Mouse (Mus musculus) kidney, embryonic 16.5 days (tissue): ENCODE measurements at regions not wholly inside any gene's neighbourhood (a gene's known extent, or its start where the extent isn't known, plus 50 kb on each side); places are given as distances from the start of the nearest gene placed in this dataset.

Source experiments
- ATAC-seq: fragments of 200-750 bp; cut with Nextera tagmentation; 2 replicates; pipeline ENCODE4 v1.8.0; 2017; ENCODE audit warnings: moderate TSS enrichment; ENCODE audit not compliant: low FRiP score, low TSS enrichment
- H3K27ac ChIP-seq: fragments of 300-500 bp; sonication (generic); 2 replicates; pipeline ENCODE4 v1.5.1; 2014; ENCODE audit warnings: low read length
- H3K27me3 ChIP-seq: fragments of 300-500 bp; sonication (generic); 2 replicates; pipeline ENCODE4 v1.6.1; 2014; ENCODE audit warnings: low read length, control low read depth, mixed read lengths; ENCODE audit not compliant: insufficient read depth
- H3K36me3 ChIP-seq: fragments of 300-500 bp; sonication (generic); 2 replicates; pipeline ENCODE4 v1.6.1; 2014; ENCODE audit warnings: low read length, control low read depth, mixed read lengths; ENCODE audit not compliant: insufficient read depth
- H3K4me1 ChIP-seq: fragments of 300-500 bp; sonication (generic); 2 replicates; pipeline ENCODE4 v1.6.1; 2014; ENCODE audit warnings: low read length, control low read depth, mixed read lengths; ENCODE audit not compliant: insufficient read depth
- H3K4me2 ChIP-seq: fragments of 300-500 bp; sonication (generic); replicated peaks from 2 replicates; pipeline ENCODE4 v1.6.1; 2014; ENCODE audit warnings: low read depth, low read length
- H3K4me3 ChIP-seq: fragments of 300-500 bp; sonication (generic); 2 replicates; pipeline ENCODE4 v1.5.1; 2014; ENCODE audit warnings: mild to moderate bottlenecking, low read length
- H3K9ac ChIP-seq: fragments of 300-500 bp; sonication (generic); replicated peaks from 2 replicates; pipeline ENCODE4 v1.6.1; 2014; ENCODE audit warnings: low read length
- H3K9me3 ChIP-seq: fragments of 300-500 bp; sonication (generic); 2 replicates; pipeline ENCODE4 v1.6.1; 2016; ENCODE audit warnings: low read length, control low read depth
- WGBS: fragments of 180-500 bp; shearing (Covaris S2); extraction: QIAGEN DNeasy Blood & Tissue Kit; methylation state at CpG from one replicate; pipeline ENCODE4 v1.1.7; 2014; 5-methylcytosine and 5-hydroxymethylcytosine counted together

GRCm38 (mm10) chrX:17026161-17026829 is 114.7 kb upstream of the Ndp start:
- no peak overlapping the region for H3K27ac ChIP-seq
- H3K9me3 ChIP-seq: no peaks in the 10 kb centered on the region
- H3K27me3 ChIP-seq: no peaks in the 10 kb centered on the region
- no peaks in the 10 kb centered on the region for H3K36me3 ChIP-seq
- H3K4me1 ChIP-seq: no peaks in the 10 kb centered on the region
- no peak overlapping the region for H3K9ac ChIP-seq
- no peak overlapping the region for H3K4me3 ChIP-seq
- H3K4me2 ChIP-seq: no peak overlapping the region
- no peak for ATAC-seq

GRCm38 (mm10) chrX:17017823-17018222 is 106.2 kb upstream of the Ndp start:
- Histone ChIP-seq H3K9me3 (no peaks in the 10 kb centered on the region), H3K4me2 (no peak overlapping the region)
- 55% methylated on average over 1 of the region's 1 CpGs for WGBS

GRCm38 (mm10) chrX:17009188-17009587 is 97.6 kb upstream of the Ndp start:
- 80% methylated on average over 2 of the region's 2 CpGs for WGBS
- H3K4me1 ChIP-seq: no peaks in the 10 kb centered on the region

More at GRCm38 (mm10) chrX:17017823-17018222, 106.2 kb upstream of the Ndp start:
- Histone ChIP-seq H3K36me3 (no peaks in the 10 kb centered on the region), H3K4me1 (no peaks in the 10 kb centered on the region), H3K4me3 (no peak overlapping the region), H3K27ac (no peak overlapping the region), H3K27me3 (no peaks in the 10 kb centered on the region), H3K9ac (no peak overlapping the region)
- ATAC-seq: no peak

GRCm38 (mm10) chrX:16998578-16998977 is 87.0 kb upstream of the Ndp start:
- no peak overlapping the region for H3K4me3 ChIP-seq
- no peak overlapping the region for H3K9ac ChIP-seq
- no peaks in the 10 kb centered on the region for H3K4me1 ChIP-seq
- H3K4me2 ChIP-seq: no peak overlapping the region
- H3K9me3 ChIP-seq: no peaks in the 10 kb centered on the region
- no peak overlapping the region for H3K27ac ChIP-seq
- 24% methylated on average over 5 of the region's 5 CpGs for WGBS
- peak; percentile 94 for ATAC-seq
- H3K27me3 ChIP-seq: no peaks in the 10 kb centered on the region
- no peaks in the 10 kb centered on the region for H3K36me3 ChIP-seq

More at GRCm38 (mm10) chrX:17009188-17009587, 97.6 kb upstream of the Ndp start:
- Histone ChIP-seq H3K27ac (no peak overlapping the region), H3K9me3 (no peaks in the 10 kb centered on the region), H3K4me2 (no peak overlapping the region), H3K27me3 (no peaks in the 10 kb centered on the region), H3K9ac (no peak overlapping the region), H3K4me3 (no peak overlapping the region), H3K36me3 (no peaks in the 10 kb centered on the region)
- no peak for ATAC-seq
